Mouse (Mus musculus) brain, embryonic 14.5 days (tissue): ENCODE measurements around the gene Samd14. TPM values are rescaled to one million over a fixed set of nuclear protein-coding genes. Genes with fewer than 3 reads are reported as not detected.
A peak's percentile ranks its signal among the peaks of the same experiment; 100 is the strongest.

Source experiments
- DNase-seq: peaks from one replicate; pipeline ENCODE4 v3.0.0-alpha.2; 2011; ENCODE audit warnings: low read depth
- CTCF ChIP-seq: fragments of 200-500 bp; IDR thresholded peaks from 2 replicates; pipeline ENCODE4 v1.5.1; 2012; ENCODE audit warnings: inconsistent platforms, mild to moderate bottlenecking, moderate library complexity, borderline replicate concordance; ENCODE audit not compliant: insufficient read depth, insufficient read length; ENCODE audit errors: extremely low read depth
- POLR2A ChIP-seq: fragments of 200-500 bp; IDR thresholded peaks from 2 replicates; pipeline ENCODE4 v1.6.1; 2012; ENCODE audit warnings: mild to moderate bottlenecking, inconsistent platforms, borderline replicate concordance; ENCODE audit not compliant: poor library complexity, insufficient read depth, insufficient read length, severe bottlenecking; ENCODE audit errors: extremely low read depth
- polyA plus RNA-seq: library from polyadenylated mRNA; depleted of rRNA; stranded (reverse); fragments of >200 nt; gene quantifications from 2 replicates; pipeline ENCODE4 v1.2.3, GENCODE M21; 2012

Gene Samd14
- polyA plus RNA-seq, 1 experiment, result 186 TPM

GRCm38 (mm10) chr11:94990749-94991577 is 18.7 kb upstream of the Samd14 start, which contains the start of gene Ppp1r9b:
Gene Ppp1r9b (plus strand): TSS chr11:94991035.
- TF ChIP-seq CTCF (peak; percentile 75), POLR2A (peak; percentile 25; the same call in 1 of the 2 replicates)
- peak; percentile 96 for DNase-seq

DNA sequence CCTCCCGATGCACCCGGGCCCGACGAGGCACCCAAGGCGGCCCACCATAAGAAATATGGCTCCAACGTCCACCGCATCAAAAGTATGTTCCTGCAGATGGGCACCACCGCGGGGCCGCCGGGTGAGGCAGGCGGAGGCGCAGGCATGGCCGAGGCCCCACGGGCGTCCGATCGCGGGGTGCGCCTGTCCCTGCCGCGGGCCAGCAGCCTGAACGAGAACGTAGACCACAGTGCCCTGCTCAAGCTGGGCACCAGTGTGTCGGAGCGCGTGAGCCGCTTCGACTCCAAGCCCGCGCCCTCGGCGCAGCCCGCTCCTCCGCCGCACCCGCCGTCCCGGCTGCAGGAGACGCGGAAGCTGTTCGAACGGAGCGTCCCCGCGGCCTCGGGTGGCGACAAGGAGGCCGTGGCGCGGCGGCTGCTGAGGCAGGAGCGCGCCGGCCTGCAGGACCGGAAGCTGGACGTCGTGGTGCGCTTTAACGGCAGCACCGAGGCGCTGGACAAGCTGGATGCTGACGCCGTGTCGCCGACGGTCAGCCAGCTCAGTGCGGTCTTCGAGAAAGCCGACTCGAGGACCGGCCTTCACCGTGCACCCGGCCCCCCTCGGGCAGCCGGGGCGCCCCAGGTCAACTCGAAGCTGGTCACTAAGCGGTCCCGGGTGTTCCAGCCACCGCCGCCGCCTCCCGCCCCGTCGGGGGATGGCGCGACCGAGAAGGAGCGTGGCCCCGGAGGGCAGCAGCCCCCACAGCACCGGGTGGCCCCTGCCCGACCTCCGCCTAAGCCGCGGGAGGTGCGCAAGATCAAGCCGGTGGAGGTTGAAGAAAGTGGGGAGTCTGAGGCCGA is 17.8 kb upstream of the Samd14 start:
- peak; percentile 58 for DNase-seq
- TF ChIP-seq POLR2A (no peak), CTCF (no peak)

DNA sequence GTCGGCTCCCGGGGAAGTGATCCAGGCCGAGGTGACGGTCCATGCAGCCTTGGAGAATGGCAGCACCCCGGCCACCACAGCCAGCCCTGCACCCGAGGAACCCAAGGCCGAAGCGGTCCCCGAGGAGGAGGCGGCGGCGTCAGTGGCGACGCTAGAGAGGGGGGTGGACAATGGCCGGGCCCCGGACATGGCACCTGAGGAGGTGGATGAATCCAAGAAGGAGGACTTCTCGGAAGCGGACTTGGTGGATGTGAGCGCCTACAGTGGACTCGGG is 17.3 kb upstream of the Samd14 start:
- DNase-seq, result no peak
- TF ChIP-seq CTCF (no peak), POLR2A (no peak)

DNA sequence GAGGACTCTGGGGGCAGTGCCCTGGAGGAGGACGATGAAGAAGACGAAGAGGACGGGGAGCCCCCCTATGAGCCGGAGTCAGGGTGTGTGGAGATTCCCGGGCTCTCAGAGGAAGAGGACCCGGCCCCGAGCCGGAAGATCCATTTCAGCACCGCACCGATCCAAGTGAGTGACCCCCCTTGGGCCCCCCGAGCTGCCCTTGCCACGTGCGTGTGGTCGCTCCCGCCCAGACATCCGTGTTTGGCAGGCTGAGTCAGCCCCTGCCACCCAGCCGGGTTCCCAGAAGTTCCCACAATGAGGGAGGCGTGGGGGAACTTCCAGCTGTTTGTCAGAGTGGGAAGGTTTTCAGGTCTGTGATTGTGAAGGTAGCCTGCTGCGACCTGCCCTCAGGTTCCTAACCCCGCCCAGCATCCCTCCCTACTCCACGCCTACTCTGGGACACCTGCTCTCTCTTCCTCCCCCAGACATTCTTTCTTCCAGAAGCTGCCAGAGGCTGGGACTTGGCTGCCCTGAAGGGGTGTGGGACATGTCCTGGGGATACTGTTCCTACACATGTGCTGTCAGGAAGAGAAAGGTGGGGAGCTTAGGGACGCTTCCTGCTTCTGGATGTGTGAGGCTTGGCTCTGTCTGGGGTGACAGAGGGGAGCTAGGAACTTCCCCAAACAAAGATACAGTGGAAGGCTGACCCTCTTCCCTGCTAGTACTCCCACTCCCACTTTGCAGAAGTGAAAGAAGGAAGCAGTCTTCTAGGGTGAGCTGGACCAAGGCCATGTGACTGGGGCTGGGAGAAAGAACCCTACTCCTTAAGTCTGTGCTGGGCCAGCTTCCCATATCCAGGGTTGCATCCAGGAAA is 16.7 kb upstream of the Samd14 start:
- DNase-seq, result no peak
- TF ChIP-seq POLR2A, result no peak
- TF ChIP-seq CTCF, result no peak

GRCm38 (mm10) chr11:94994208-94994814 is 15.4 kb upstream of the Samd14 start:
- TF ChIP-seq POLR2A, result no peak
- no peak for TF ChIP-seq CTCF
- DNase-seq, result no peak

- no peak for DNase-seq
- TF ChIP-seq POLR2A (no peak), CTCF (no peak)
These were observed 14.5 kb upstream of the Samd14 start for GRCm38 (mm10) chr11:94994947-94995772.

DNA sequence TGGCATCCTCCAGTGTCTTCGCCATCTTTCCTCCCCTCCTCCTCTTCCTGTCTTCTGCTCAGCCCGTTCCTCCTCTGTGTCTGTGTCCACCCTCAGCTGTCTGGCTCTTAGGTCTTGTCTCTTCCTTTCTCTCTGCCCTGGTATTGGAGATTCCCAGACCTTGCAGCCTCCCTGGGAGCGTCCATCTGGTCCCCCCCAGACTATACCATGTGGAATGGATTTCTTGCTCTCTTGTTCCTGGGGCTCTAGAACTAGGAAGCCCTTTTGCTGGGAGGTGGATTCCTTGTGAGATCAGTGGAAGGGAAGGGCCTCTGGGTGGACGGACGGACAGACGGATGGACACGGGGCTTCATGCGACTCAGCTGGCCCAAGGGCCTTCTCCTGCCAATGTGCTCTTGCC is 13.6 kb upstream of the Samd14 start:
- DNase-seq, result no peak
- TF ChIP-seq POLR2A, result no peak
- TF ChIP-seq CTCF, result no peak

GRCm38 (mm10) chr11:94996984-94997383 is 12.7 kb upstream of the Samd14 start:
- DNase-seq, result no peak
- TF ChIP-seq CTCF (no peak), POLR2A (no peak)

- no peak for DNase-seq
- TF ChIP-seq POLR2A, result no peak
- TF ChIP-seq CTCF, result no peak
These were observed 12.1 kb upstream of the Samd14 start for GRCm38 (mm10) chr11:94997596-94997995.

GRCm38 (mm10) chr11:94998041-94998531 is 11.6 kb upstream of the Samd14 start:
- peak; percentile 67 for DNase-seq
- TF ChIP-seq POLR2A (no peak), CTCF (no peak)
